ENCODE assay signal across 21 mouse cellular contexts in the genomic region with DNA sequence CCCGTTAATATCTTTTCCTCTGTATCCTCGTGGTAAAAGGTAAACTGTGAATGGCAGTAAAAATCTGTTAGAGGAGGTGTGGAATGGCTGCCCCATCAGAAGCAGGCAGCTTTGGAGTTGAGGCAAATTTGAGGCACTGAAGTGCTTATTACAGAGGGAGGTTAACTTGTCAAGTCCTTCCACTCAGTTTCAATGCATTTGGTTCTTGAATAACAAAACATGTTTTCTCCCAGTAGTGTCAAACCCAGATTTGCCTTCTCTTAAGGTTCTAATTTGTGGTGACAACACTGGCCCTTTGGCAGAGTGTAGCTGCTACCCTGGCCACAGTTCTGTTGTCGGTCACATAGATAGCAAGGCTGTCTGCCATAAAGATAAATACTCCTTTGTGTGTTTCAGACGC. TPM values are rescaled to one million over a fixed set of nuclear protein-coding genes. Genes with fewer than 3 reads are reported as not detected.
A peak's percentile ranks its signal among the peaks of the same experiment; 100 is the strongest.
DNase-seq lines count a peak whose midpoint lies in the region; ATAC-seq and TF ChIP-seq lines count a peak whose summit lies in the region.
"Had no signal": no experiment of that assay in that cellular context is flagged by ENCODE, and none has a peak within 500 bp of the region (broad histone marks: within the 10 kb centered on the region; RNA-seq: fewer than 3 reads in every experiment).

No protein-coding gene starts in this region.

- WGBS in kidney, adult 2 months = 46% methylated on average over 4 of the region's 4 CpGs
- 47% methylated on average over 4 of the region's 4 CpGs for WGBS in kidney, postnatal 0 days
- WGBS in intestine, embryonic 16.5 days = 36% methylated on average over 4 of the region's 4 CpGs
- 43% methylated on average over 4 of the region's 4 CpGs for WGBS in small intestine, adult 2 months

- DNase-seq in kidney, adult 2 months = peak; percentile 17
- no peak for DNase-seq in kidney, postnatal 10 days
- no peak for DNase-seq in kidney, postnatal 0 days (ENCODE audit: low spot score)
- DNase-seq in kidney, postnatal 4 days = no peak
- DNase-seq in thymus, adult 18-20 months = no peak
- DNase-seq: adrenal gland, postnatal 25 days; cerebellum, adult 11-12 months; cerebellum, adult 8-10 months; cerebellum, postnatal 10 days; gastrocnemius, postnatal 25 days; heart, adult 2 months; heart, postnatal 14 days had no signal

- no peak overlapping the region for H3K9ac ChIP-seq in kidney, postnatal 0 days (ENCODE audit: low read depth, low read length)
- no peak overlapping the region for H3K9ac ChIP-seq in intestine, embryonic 16.5 days (ENCODE audit: low read depth, low read length)
- H3K9ac ChIP-seq: forebrain, embryonic 15.5 days; heart, embryonic 13.5 days; hindbrain, embryonic 12.5 days; hindbrain, embryonic 15.5 days had no signal

- H3K4me1 ChIP-seq in kidney, adult 2 months (ENCODE audit: control insufficient read depth, insufficient read depth, low read length) = peaks cover 30% of the 10 kb centered on the region
- H3K4me1 ChIP-seq in kidney, postnatal 0 days (replicated peaks; ENCODE audit: insufficient read depth, low read length) = peaks cover 15% of the 10 kb centered on the region; the same call in 1 of the 2 replicates
- peaks cover 9% of the 10 kb centered on the region; the same call in 1 of the 2 replicates for H3K4me1 ChIP-seq in intestine, embryonic 16.5 days (ENCODE audit: control insufficient read depth, insufficient read depth, low read length)
- peaks cover 20% of the 10 kb centered on the region; the same call in 1 of the 2 replicates for H3K4me1 ChIP-seq in small intestine, adult 2 months (ENCODE audit: control insufficient read depth, insufficient read depth, insufficient read length, low read length)

- TF ChIP-seq POLR2A in kidney, adult 2 months (IDR thresholded peaks at IDR 0.05; ENCODE audit: low read depth, low read length) = no peak
- no peak for TF ChIP-seq POLR2A in small intestine, adult 2 months (IDR thresholded peaks at IDR 0.05; ENCODE audit: low read depth, low read length)

- H3K9me3 ChIP-seq in kidney, postnatal 0 days (replicated peaks; ENCODE audit: low read length) = no peaks in the 10 kb centered on the region
- no peaks in the 10 kb centered on the region for H3K9me3 ChIP-seq in intestine, embryonic 16.5 days (ENCODE audit: control insufficient read depth, low read length)
- H3K9me3 ChIP-seq: forebrain, embryonic 15.5 days; heart, embryonic 10.5 days; heart, embryonic 13.5 days; hindbrain, embryonic 12.5 days; hindbrain, embryonic 15.5 days had no signal

- no peaks in the 10 kb centered on the region for H3K36me3 ChIP-seq in kidney, adult 2 months (ENCODE audit: control insufficient read depth, insufficient read depth, low read length)
- no peaks in the 10 kb centered on the region for H3K36me3 ChIP-seq in kidney, postnatal 0 days (ENCODE audit: insufficient read depth, low read length)
- H3K36me3 ChIP-seq in intestine, embryonic 16.5 days (ENCODE audit: control insufficient read depth, insufficient read depth, low read length) = no peaks in the 10 kb centered on the region
- no peaks in the 10 kb centered on the region for H3K36me3 ChIP-seq in small intestine, adult 2 months (ENCODE audit: control insufficient read depth, insufficient read depth, low read length)
- H3K36me3 ChIP-seq: forebrain, embryonic 15.5 days; heart, embryonic 10.5 days; heart, embryonic 13.5 days; hindbrain, embryonic 12.5 days; hindbrain, embryonic 15.5 days had no signal

- no peaks in the 10 kb centered on the region for H3K27me3 ChIP-seq in kidney, adult 2 months (replicated peaks; ENCODE audit: control insufficient read depth, insufficient read depth, low read length)
- no peaks in the 10 kb centered on the region for H3K27me3 ChIP-seq in kidney, postnatal 0 days (ENCODE audit: insufficient read depth, low read length)
- no peaks in the 10 kb centered on the region for H3K27me3 ChIP-seq in intestine, embryonic 16.5 days (replicated peaks; ENCODE audit: control insufficient read depth, insufficient read depth, low read length)
- no peaks in the 10 kb centered on the region for H3K27me3 ChIP-seq in small intestine, adult 2 months (ENCODE audit: control insufficient read depth, insufficient read depth, low read length)
- H3K27me3 ChIP-seq: forebrain, embryonic 15.5 days; heart, embryonic 13.5 days; hindbrain, embryonic 12.5 days; hindbrain, embryonic 15.5 days had no signal

- no peak overlapping the region for H3K4me2 ChIP-seq in kidney, postnatal 0 days (ENCODE audit: low read length)
- no peak overlapping the region for H3K4me2 ChIP-seq in intestine, embryonic 16.5 days (ENCODE audit: low read depth, low read length)
- H3K4me2 ChIP-seq: forebrain, embryonic 15.5 days; heart, embryonic 13.5 days; hindbrain, embryonic 12.5 days; hindbrain, embryonic 15.5 days had no signal

- no peak for ATAC-seq in kidney, postnatal 0 days (replicated peaks; ENCODE audit: low FRiP score, low read depth)
- ATAC-seq in intestine, embryonic 16.5 days = no peak
- ATAC-seq: activated CD4-positive, CD25-positive, alpha-beta regulatory T cell, adult 4 months; CD4-positive, CD25-positive, alpha-beta regulatory T cell, adult 4 months; forebrain, embryonic 15.5 days had no signal

- peak overlapping the region; percentile 82 for H3K27ac ChIP-seq in kidney, adult 2 months (ENCODE audit: insufficient read depth, low read depth, low read length)
- 0 out of 2 replicates have a peak overlapping the region, but pooled peaks have one; percentile 25 for H3K27ac ChIP-seq in kidney, postnatal 0 days
- H3K27ac ChIP-seq in intestine, embryonic 16.5 days (ENCODE audit: low read length) = peak overlapping the region; percentile 82
- peak overlapping the region; percentile 96 for H3K27ac ChIP-seq in small intestine, adult 2 months (ENCODE audit: insufficient read depth, low read depth, low read length)
- H3K27ac ChIP-seq: forebrain, embryonic 15.5 days; heart, adult 2 months; heart, embryonic 10.5 days; heart, embryonic 13.5 days; hindbrain, embryonic 12.5 days; hindbrain, embryonic 15.5 days had no signal

- no peak for TF ChIP-seq CTCF in kidney, adult 2 months (conservative IDR thresholded peaks at IDR 0.05; ENCODE audit: insufficient read depth, insufficient read length, low read depth, low read length)
- TF ChIP-seq CTCF in kidney, postnatal 0 days (IDR thresholded peaks at IDR 0.05; ENCODE audit: low read depth) = no peak
- no peak for TF ChIP-seq CTCF in small intestine, adult 2 months (IDR thresholded peaks at IDR 0.05; ENCODE audit: extremely low read depth, insufficient read length, insufficient replicate concordance, low read depth, low read length)

- no peak overlapping the region for H3K4me3 ChIP-seq in kidney, adult 2 months (ENCODE audit: insufficient read depth, low read depth, low read length)
- H3K4me3 ChIP-seq in kidney, postnatal 0 days (replicated peaks; ENCODE audit: low read depth, low read length) = no peak overlapping the region
- H3K4me3 ChIP-seq in intestine, embryonic 16.5 days (ENCODE audit: low read length) = no peak overlapping the region
- no peak overlapping the region for H3K4me3 ChIP-seq in small intestine, adult 2 months (ENCODE audit: low read depth, low read length)
- H3K4me3 ChIP-seq: forebrain, embryonic 15.5 days; heart, adult 2 months; heart, embryonic 10.5 days; heart, embryonic 13.5 days; hindbrain, embryonic 12.5 days; hindbrain, embryonic 15.5 days had no signal

RNA-seq across cellular contexts. Expression of gene Fcho2, which starts 2.5 kb away (rescaled TPM):
- polyA plus RNA-seq in kidney, adult 2 months (2012; rRNA removed) = 17.5 and 17.8 TPM in 2 replicates
- polyA plus RNA-seq in kidney, postnatal 0 days (2015; fragmentation: Nextera tagmentation; extraction: Ambion mirVana) = 33.0 and 33.5 TPM in 2 replicates
- 31.2 and 31.9 TPM in 2 replicates for polyA plus RNA-seq in intestine, embryonic 16.5 days (2015; fragmentation: Nextera tagmentation; extraction: Ambion mirVana)
- polyA plus RNA-seq in small intestine, adult 2 months (2012; rRNA removed) = 3.2 and 8.5 TPM in 2 replicates

Comparison
In these comparisons a context has a peak if more than half of its experiments do, and no peak if none do; other contexts are left out.
1. H3K27ac ChIP-seq: peak in every context shown above with its lines; median percentile 96 in small intestine, adult 2 months; 82 in kidney, adult 2 months; 82 in intestine, embryonic 16.5 days; 25 in kidney, postnatal 0 days.